Mouse (Mus musculus) thymus, adult 2 months (tissue): ENCODE measurements around the gene Olfr351.

Experiments
- CTCF ChIP-seq: fragments of 200-500 bp; IDR thresholded peaks from 2 replicates; pipeline ENCODE4 v1.5.1; 2012; ENCODE audit warnings: mild to moderate bottlenecking, control low read depth, low read length, moderate library complexity, borderline replicate concordance; ENCODE audit not compliant: control insufficient read depth, poor library complexity, insufficient read depth; ENCODE audit errors: extremely low read depth
- POLR2A ChIP-seq: fragments of 200-500 bp; IDR thresholded peaks from 2 replicates; pipeline ENCODE4 v1.6.1; 2012; ENCODE audit warnings: mild to moderate bottlenecking, low read length, control low read depth, moderate library complexity; ENCODE audit not compliant: control insufficient read depth, poor library complexity, insufficient read depth; ENCODE audit errors: extremely low read depth

DNA sequence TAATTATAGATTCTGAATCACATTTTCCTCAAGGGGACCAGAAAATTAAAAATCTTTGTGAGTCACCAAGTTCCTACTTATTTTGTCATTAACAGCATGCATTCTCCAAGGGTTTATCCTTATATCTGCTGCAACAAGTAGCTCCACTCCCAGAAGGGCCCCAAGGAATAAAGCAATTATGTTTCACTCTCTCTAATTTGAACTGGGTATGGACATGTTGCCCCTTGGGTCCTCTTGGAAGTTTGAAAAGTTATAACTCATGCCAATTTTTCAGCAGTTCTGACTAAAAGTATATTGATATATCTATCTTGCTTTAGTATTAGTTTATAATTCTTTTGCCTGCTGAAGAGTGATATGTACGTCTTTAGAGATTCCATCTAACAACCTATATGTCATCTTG is 5.7 kb upstream of the Olfr351 start, which contains the start of gene Olfr352:
- TF ChIP-seq CTCF: no peak
- no peak for TF ChIP-seq POLR2A
